Mouse (Mus musculus): Measurements from ENCODE around the gene Ttll3.

DNA sequence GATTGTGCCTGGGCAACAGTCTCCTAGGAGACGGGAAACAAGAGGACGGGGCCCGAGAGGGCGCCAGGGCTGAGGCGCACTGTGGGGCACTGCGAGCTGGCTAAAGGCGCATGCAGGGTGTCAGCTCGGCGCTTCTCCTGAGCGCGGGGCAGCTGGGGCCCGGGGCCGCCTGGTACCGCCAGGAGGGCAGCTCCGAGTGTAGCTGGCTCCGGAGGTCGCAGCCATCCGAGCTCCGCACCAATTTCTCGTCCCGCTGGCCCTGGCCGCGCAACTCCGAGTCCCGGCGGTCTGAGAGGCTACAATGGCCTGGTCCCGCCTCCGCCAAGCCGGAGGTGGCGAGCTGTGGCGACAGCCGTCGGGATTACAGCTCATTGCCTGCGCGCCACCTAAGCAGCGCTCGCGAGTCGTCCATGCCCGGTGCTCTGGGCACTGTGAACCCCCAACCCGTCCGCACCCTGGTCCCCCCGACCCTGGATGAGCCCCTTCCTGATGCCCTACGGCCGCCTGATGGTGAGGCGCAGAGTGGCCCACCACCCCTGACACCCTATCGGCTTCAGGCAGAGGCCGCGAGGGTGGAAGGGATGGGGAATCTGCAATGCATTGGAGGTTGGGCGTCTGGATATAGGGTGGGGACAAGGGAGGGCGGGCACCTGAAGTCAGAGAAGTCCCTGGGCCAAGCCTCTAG is 3.5 kb downstream of the Ttll3 start:
- TF ChIP-seq POLR2AphosphoS2 (IDR thresholded peaks at IDR 0.05; ENCODE audit: insufficient read length, low read depth) (peak; percentile 61), MYOD1 (IDR thresholded peaks at IDR 0.05; ENCODE audit: control insufficient read depth in 1 of 3, insufficient read length in 2 of 3, low read depth in 2 of 3) (no peak), POLR2A (IDR thresholded peaks at IDR 0.05; ENCODE audit: insufficient read length, low read depth) (no peak), MYOG (IDR thresholded peaks at IDR 0.05; ENCODE audit: control insufficient read depth in 1 of 3, insufficient read depth in 1 of 3, insufficient read length in 2 of 3, low read depth in 2 of 3) (no peak)

Data from myocyte (in vitro differentiated cells).